Mouse (Mus musculus) adrenal gland (tissue): ENCODE measurements at regions not wholly inside any gene's neighbourhood (a gene's known extent, or its start where the extent isn't known, plus 50 kb on each side); places are given as distances from the start of the nearest gene placed in this dataset.

Source experiments
- intact Hi-C: fragments of 180-260 bp; cut with DNase I; formaldehyde crosslinking; loops from one replicate; pipeline ENCODE4 v1.15.1; 2025

DNA sequence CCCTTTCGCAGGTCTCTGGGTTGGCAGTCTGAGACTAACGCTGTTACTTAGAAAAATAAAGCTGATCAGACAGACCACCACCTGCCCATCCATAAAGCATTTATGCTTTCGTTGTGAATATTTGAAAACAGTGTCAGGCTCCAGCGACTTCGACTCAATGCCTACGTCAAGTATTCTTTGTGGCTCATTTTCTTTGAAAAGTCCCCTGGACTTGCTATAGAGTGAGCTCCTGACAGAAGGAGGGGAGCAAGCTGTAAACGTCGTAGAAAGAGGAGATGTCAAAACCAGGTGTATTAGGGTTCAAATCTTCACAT, 135.5 kb upstream of the Btg1 start:
- intact Hi-C loops, result no loop called here

DNA sequence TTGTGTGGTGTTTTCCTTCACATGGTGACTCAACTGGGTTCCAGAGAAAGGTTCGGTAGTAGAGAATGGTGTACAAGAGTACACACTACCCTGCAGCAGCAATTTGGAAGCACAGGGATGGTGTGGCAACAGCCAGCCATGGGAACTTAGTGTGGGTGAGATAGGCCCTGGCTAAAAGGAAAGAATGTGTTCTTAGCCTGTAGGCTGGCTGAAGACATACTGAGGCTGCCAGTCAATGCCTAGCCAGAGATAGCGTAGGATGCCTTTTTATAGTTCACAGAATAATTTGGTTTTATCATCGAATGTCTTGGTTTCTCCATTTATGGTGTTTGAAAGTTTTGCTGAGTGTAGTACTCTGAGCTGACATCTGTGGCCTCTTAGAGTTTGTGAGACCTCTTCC, 130.1 kb upstream of the Btg1 start:
- intact Hi-C loops, result no loop called here

DNA sequence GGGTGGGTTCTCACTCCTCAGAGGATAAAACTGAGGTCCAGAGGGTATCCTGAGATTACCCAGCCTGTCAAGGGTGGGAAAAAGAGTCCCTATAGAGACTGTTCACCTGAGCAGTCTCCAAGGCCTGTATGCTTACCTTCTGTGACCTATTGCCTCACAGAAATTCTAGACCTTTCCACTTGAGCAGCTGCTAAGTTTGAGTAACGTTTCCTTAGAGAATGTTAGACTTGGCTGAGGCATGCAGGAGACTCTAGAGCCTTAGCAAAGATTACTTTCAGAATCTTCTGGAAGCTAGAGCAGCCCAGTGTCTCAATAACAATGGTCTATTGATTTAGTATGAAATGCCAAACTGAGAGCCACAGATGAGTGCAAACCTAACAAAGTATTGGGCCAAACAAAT, 123.1 kb upstream of the Btg1 start:
- intact Hi-C loops, result no loop called here

DNA sequence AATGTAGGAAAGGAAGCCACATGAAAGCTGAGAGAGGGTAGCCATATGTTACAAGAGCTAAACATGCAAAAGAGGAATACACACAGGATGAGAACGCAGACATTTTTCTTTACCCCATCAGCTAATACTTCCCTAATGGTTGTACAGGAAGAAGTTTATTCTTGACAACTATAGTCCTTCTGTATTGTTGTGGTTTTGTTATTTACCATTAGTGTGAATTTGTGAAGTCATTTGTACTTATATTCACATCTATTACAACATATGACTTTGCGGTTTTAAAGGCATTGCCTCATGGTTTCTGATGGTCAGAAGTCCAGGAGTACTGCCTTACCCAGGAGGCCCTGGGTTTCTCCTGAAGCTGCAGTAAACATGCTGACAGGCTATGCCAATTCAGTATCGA, 120.1 kb upstream of the Btg1 start:
- intact Hi-C loops, result no loop called here

DNA sequence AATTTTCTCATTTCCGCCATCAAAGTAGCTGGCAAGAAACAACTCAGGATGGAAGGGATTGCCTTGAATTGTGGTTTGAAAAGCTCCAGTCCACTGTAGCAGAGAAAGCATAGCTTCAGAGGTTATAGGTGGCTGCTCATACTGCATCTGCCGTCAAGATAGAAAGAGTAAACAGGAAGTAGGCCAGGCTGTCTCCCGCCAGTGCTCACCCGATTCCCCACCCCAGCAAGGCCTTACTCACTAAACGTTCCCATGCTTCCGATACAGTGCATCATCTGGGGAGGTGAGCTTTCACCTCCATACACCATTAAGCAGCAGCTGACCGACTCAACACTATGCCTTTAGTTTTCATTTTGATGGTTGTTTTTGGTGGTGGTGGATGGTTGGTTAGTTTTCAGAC, 119.3 kb upstream of the Btg1 start:
- intact Hi-C loops, result no loop called here

DNA sequence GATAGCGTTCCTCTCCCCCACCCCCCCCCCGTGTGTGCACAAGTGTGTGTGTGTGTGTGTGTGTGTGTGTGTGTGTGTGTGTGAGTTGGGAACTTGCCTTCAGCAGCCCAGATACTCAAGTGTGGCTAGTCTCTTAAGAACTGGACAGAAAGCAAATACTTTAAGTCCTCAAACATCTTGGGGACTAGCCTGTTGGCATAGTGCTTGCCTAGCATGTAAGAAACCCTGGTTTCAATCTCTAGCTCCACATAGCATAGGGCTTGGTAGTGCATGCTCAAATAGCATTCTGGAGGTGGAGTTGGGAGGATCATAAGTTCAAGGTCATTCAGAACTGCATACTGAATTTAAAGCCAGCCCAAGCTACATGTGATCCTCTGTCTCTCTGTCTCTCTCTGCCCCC, 117.5 kb upstream of the Btg1 start:
- intact Hi-C loops, result no loop called here

DNA sequence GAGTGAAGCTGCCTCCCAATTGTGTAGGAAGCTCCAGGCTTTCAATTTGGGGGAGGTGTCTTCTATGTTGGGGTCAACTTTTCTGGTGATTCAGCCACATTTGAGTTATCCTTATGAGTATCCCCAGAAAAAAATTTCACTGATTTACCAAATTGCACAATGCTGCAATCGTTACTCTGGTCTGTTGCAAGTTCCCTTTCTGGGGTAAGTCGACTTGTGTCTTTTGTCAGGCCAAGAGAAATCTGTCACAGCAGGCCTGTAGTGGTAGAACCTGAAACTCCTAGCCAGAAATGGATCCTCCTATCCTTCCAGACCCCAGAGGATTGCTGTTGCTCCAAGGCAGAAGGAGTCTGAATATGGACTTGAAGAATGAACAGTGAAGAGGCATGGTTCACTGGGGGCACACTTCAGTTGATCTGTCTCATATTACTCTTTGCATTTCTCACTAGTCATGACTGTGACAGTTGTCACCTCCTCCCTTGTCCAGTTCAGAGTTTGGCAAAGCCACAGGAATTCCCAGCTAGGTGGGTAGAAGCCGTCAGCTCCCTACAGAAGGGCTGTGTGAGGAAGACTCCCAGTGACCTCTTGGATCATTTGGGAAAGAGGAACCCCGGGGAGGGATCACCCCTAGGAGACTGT, 114.6 kb upstream of the Btg1 start:
- intact Hi-C loops, result no loop called here

DNA sequence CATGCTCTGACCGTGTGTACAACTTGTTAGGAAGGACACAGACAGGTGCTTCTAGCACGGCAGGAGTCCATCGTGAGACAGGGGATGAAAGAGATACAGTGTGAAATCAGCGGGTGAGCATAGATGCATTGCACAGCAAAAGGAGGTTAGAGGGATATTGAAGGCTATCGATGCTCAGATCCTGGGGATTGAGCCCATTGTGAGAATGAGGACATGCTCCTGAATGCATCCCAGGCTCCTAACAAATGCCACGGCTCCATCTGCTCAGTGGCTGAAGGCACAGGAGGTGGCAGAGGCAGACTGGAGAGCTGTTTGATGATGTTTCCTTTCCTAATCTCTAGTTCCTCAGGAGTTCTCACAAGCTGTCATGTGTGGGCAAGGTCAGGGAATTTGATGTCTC, 114.1 kb upstream of the Btg1 start:
- intact Hi-C loops, result no loop called here

DNA sequence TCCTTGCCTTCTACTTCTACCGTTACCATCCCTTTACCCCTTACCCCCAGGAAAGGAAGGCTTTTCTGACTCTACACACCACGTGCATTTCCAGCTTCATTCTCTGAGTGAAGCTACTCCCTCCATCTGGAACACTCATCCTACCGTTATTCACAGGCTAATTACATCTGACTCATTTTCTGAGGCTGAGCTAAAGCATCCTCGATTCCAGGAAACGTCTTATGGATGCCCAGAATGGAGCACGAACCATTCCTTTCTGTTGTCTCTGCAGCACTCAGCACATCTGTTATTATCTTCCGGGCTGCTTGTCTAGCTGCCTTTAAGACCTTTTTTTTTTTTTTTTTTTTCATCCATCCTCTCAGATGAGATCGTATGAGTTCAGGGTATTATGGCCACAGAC, 112.5 kb upstream of the Btg1 start:
- intact Hi-C loops, result no loop called here

DNA sequence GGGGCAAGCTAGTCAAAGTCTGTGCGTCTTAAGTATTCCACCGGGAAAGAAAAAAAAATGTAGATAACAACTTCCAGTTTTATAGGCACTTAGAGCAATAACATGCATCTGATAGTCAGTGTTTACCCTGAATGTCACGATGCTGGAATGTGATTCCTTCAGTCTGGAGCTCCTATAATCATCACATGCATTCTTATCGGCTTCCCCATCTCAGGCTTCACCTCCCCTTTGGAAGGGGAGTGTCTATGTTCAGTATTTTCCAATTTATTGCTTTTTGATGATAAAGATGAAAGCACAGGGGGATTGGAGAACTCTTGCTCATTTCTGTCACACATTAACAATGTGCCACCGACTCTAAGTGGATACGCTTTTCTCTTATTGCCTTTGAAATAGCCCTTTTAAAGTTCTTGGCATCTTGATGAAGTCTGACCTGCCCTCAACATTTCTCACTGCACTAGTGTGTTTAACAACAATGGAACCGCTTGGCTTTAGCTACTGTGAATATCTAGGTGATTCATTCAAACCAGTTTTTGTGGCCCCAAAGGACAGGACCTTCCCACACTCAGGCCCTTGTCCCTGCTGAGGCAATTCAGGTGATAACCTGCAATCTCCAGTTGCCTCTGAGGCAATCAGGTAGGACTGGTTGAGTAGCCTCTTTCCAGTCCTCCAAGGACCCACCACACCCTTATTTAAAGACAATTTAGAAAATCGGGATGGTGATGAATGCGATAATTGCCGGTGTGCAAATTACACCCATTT, 101.5 kb upstream of the Btg1 start:
- intact Hi-C loops, result no loop called here

DNA sequence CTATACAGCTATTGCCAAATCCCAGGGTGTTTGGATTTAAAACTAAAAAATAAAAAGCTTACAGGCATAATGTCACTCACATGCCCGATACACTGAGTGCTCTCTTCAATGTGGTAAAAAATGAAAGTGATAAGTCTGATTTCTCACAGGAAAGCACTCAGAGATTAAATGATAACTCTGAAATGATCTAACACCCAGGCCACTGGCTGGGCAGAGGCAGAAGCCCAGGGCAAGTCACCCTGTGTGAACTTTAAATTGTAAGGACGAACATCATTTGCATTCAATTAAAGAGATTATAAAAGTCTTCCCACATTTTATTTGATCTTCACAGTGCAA, 100.9 kb upstream of the Btg1 start:
- intact Hi-C loops, result no loop called here

DNA sequence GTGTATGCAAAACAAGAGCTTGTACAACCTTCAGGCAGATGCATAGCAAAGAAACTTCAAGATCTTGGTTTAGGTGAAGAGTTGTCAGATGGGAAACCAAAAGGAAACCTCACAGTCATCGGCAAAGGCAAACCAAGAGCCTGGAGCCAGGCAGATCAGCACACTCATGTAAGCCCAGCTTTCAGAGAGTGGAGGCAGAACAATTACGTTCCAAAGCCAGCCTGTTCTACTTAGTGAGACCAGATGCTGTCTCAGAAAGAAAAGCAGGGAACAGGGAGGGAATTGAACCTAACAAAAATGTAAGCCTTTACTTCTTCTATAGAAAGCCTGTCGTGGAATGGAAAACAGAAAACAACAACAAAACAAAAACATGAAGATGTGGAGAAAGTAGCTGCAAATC, 97.4 kb upstream of the Btg1 start:
- intact Hi-C loops, result no loop called here

DNA sequence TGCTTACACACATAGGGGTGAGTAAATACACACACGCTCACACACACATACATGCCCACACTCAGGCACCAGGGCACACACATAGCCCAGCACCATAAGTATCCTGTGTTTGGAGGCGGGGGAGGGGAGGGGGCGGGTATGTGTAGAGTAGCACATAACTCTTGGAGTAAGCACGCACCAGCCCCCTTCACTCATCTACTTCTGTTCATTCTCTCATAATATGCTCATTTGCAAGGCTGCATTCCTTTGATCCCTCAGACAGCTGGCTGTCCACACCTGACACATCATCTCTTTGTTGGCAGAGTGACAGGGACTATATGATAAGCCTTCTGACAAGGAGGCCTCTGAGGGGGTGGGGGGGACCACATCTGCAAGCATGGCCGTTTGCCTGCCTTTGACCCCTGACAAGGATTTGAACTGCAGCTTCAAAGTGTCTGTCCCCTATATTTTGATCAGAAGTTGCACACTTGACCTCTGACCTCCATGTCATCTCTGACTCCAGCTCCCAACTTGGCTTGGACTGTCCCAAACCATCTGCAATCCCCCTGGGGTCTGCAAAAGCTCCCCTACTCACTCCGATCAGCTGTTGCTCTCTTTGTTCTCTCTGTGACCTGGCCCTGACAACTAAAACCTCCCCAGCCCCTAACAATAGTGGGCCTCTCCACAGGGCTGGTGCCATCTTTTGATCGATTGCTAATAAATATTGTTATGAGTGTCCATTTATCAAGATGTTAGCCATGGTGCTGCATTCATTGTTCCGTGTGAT, 95.6 kb upstream of the Btg1 start:
- intact Hi-C loops, result no loop called here

DNA sequence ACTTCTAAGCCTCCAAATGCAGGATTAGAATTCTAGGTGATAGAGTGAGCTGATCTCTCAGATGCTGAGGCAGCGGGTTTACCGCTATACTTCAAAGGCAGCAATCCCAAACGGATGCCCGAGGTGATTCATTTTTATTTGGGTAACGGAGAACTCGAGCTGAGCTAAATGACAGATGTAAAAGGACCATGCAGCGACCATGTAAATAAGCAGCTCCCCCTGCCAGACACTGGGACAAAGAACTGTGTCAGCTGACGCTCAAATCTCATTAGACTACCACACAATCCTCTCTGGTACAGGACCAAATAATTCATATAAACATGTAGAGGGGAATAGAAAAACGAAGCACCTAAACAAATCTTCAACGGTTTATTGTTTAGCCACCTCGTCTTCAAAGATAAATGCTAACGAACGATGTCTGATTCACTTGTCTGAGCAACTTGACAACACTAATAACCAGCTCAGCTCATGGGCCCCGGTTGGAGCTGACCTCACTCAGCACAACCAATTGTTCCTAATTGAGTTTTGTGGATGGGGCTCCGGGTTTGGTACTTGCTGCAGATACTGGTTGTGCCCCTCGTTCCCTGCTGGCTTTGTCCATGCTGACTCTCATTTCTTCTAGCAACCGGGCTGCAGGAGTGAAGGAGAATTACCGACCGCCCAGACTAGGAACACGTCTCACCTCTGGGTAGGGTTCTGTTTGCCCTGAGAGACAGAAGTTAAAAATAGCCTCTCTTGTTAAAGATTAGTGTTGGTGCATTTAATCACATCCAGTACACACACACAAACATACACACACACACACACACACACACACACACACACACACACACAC, 92.6 kb upstream of the Btg1 start:
- intact Hi-C loops, result no loop called here

DNA sequence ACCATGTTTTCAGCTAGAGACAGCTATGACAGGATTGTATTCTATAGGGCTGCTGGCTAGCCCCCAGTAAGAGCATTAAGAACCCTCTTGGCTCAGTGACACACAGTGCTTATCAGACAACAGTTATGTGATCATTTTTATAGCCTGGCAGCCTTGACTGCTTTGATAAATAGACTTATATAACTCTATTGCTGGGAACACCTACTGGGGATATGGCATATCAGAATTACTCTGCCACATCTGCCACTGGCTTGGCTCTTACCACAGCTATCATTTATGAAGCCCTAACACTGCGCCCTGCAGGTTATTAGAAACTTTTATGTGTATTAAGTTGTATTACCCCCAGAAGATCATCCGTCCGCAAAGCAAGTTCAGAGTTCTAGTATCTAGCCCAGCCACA, 88.9 kb upstream of the Btg1 start:
- intact Hi-C loops, result no loop called here

DNA sequence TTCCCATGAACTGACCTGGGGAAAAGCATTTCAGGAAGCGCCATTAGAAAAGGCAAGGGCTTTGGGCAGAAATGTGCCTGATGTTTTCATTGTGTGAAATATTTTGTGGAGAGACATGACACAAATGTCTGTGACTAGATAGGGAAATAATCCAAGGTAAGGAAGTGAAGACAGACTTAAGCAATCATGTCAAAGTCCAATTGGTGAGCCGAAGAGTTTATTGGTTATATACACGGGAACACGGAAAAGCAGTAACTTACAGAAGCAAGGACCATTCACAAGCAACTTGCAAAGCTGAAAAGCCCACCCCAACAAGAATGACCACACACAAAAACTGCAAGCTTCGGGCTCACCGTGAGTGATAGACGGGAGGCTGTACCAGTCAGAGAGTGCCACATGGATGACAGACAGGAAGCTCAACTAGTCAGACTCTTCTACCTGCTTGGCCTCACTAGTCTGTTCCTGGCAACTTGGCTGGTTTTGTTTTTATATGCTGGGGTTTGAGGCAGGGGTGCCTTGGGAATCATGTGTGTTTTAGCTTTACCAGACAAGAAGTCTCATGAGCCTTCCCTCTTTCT, 82.2 kb upstream of the Btg1 start:
- intact Hi-C loops, result no loop called here

DNA sequence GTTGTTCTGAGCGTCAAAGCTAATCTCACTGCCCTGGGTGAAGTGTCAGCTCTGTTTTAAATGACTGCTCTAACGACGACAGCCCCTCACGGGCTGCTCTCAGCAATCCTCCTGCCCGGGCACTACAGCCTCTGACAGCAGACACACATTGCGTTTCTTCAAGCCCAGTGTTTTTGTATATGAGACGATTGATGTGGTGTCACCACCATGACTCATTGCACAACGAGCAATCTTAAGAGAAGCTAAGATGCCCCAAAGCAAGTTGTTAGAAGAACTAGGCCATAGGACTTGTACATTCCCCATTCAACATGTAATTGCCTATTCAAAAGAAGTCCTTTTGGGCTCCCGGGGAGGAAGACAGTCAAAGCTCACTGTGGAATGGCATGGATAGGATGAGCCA, 81.3 kb upstream of the Btg1 start:
- intact Hi-C loops, result no loop called here

DNA sequence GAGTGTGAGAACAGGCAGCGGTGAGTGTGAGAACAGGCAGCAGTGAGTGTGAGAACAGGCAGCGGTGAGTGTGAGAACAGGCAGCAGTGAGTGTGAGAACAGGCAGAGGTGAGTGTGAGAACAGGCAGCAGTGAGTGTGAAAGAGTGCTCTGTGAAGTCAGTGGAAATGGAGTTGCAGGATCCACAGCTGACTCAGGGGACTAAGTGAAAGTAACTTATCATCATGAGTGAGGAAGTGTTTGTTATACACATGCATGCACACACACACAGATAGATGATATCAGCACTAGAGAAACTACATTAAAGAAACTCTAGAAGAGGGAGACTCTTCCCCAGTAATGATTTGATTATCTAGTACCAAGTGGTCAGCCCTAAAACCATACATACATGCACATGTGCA, 76.0 kb upstream of the Btg1 start:
- intact Hi-C loops, result no loop called here

DNA sequence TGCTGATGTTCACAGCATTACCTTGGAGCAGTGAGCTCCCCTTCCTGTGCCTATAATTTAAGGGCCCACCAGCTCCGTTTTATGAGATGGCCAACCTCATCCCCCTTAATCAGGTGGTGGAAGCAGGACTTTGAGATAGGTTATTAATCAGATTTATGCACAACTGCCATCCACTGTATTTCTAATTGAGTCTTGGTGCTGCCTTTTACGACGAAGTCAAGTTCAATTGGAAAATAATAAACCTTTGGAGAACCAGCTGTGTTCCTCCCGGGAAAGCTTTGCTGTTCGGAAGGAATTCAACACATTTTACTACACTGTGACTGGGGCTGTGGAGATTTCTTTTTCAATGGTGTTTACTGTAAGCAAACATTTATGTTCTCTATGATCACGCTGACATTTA, 71.5 kb upstream of the Btg1 start:
- intact Hi-C loops, result no loop called here

DNA sequence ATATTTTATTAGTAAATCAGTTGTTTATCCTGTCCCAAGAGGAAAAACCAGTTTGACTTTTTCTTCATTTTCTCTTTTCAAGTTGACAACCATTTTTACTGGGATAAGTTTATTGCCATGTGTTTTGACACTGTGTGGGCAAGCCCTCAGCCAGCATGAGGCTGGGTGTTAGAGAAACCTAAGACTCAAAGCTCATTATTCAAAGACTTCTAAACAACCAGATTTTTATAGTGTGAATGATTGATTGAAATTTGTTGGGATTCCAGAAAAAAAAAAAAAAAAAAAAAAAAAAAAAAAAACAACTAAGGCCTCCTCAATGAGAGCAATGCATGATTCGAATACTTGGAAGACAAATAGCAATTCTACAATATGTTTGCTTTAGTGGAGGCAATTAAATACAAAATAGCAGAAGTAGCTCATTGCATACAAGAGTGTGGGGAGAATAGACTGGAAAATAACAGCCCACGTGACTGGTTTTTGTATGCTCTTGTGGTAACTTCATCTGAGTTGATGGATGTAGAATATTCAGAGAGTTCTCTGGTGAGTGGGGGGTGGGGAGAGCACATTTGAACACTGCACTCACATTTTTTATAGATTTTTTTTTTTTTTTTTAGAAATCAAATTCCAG, 70.9 kb upstream of the Btg1 start:
- intact Hi-C loops, result no loop called here

DNA sequence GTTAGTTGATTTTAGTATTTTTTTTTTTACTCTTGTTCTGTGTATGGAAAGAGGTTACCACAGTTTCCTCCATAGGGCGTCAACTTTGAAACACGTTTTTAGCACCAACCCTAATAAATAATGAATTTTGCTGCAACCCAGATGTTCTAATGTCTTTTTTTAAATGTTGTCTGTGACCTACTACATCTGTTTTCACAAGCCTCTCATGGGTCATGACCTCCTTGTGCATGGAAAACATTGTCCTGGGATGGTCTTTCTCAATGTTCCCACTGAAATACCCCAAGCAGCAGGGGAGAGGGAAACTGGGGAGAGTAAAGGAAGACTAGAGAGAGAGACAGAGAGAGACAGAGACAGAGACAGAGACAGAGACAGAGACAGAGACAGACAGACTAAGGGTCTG, 67.2 kb upstream of the Btg1 start:
- intact Hi-C loops, result no loop called here
